Mouse (Mus musculus) heart, adult 18-20 months (tissue): Measurements from ENCODE around the gene Psmd3. TPM values are rescaled to one million over a fixed set of nuclear protein-coding genes. Genes with fewer than 3 reads are reported as not detected.
"Not testable (repeated sequence)": the region's sequence is repeated elsewhere in the genome, so short reads cannot be mapped to it uniquely, and the experiment has no call there.

Experiments
- DNase-seq, 2 experiments: peaks; one replicate each; pipeline ENCODE4 v3.0.0; 2021 to 2022; ENCODE audit warnings: mixed read lengths in 1 of 2
- long read RNA-seq, 2 experiments: library from polyadenylated mRNA; stranded (forward); transcript quantifications; one replicate each; pipeline ENCODE4 v2.0.0; 2021
- total RNA-seq, 2 experiments: library from RNA; stranded (reverse); gene quantifications; 2 replicates each; pipeline ENCODE4 v1.2.3; 2021

The Psmd3 gene
- total RNA-seq = 100 to 1,000 TPM in 1 of 2 experiments, 10 to 100 TPM in 1; 99.2 to 107 TPM
- long read RNA-seq, experiment 1, transcript Psmd3-201 (12 exons, 2,148 nt) = major isoform, 81 of 92 reads
- long read RNA-seq, experiment 1, partial matches to known transcripts = 9 of 92 reads
- long read RNA-seq, experiment 1, other reads (novel, unspliced or antisense) = 2 of 92 reads
- long read RNA-seq, experiment 2, transcript Psmd3-201 (12 exons, 2,148 nt) = major isoform, 38 of 44 reads
- long read RNA-seq, experiment 2, partial matches to known transcripts = 6 of 44 reads
- long read RNA-seq, experiment 2, other reads (novel, unspliced or antisense) = 0 of 44 reads

GRCm38 (mm10) chr11:98681786-98682745 lies at the start of gene Psmd3:
Psmd3 (plus strand) TSS chr11:98682554.
- DNase-seq = peak; percentile 97 to 100

GRCm38 (mm10) chr11:98635312-98635970 lies 46.9 kb upstream of the Psmd3 start:
- DNase-seq = not testable (repeated sequence)

GRCm38 (mm10) chr11:98637501-98637900 lies 44.9 kb upstream of the Psmd3 start:
- DNase-seq = no peak

GRCm38 (mm10) chr11:98640091-98640490 lies 42.3 kb upstream of the Psmd3 start:
- DNase-seq = no peak

- DNase-seq = no peak
Observed at GRCm38 (mm10) chr11:98644757-98645156, 37.6 kb upstream of the Psmd3 start.

GRCm38 (mm10) chr11:98645946-98646345 lies 36.4 kb upstream of the Psmd3 start:
- DNase-seq = no peak

GRCm38 (mm10) chr11:98646459-98646858 lies 35.9 kb upstream of the Psmd3 start, which contains the start of gene Gsdma2:
Gsdma2 (plus strand) TSS chr11:98646759.
- no peak for DNase-seq

- peak; percentile 31 to 51 for DNase-seq
Observed at GRCm38 (mm10) chr11:98655076-98655475, 27.3 kb upstream of the Psmd3 start.

- DNase-seq = peak; percentile 53 to 63
Observed at GRCm38 (mm10) chr11:98660517-98660916, 21.8 kb upstream of the Psmd3 start.

GRCm38 (mm10) chr11:98664091-98664490 lies 18.3 kb upstream of the Psmd3 start, which contains the start of gene Gsdma:
Gsdma (plus strand) TSS chr11:98664351.
- no peak for DNase-seq

GRCm38 (mm10) chr11:98668984-98669383 lies 13.4 kb upstream of the Psmd3 start:
- DNase-seq = no peak

GRCm38 (mm10) chr11:98671284-98671815 lies 11.0 kb upstream of the Psmd3 start:
- DNase-seq = no peak

- DNase-seq = no peak
Observed at GRCm38 (mm10) chr11:98671857-98672256, 10.5 kb upstream of the Psmd3 start.

- no peak for DNase-seq
Observed at GRCm38 (mm10) chr11:98672482-98672881, 9.9 kb upstream of the Psmd3 start.

GRCm38 (mm10) chr11:98673136-98673535 lies 9.2 kb upstream of the Psmd3 start:
- peak; percentile 60 to 68 for DNase-seq

GRCm38 (mm10) chr11:98675829-98676363 lies 6.5 kb upstream of the Psmd3 start:
- DNase-seq = no peak

- DNase-seq = no peak
Observed at GRCm38 (mm10) chr11:98680023-98680422, 2.3 kb upstream of the Psmd3 start.

- not testable (repeated sequence) for DNase-seq
Observed at GRCm38 (mm10) chr11:98680595-98680994, 1.8 kb upstream of the Psmd3 start.

GRCm38 (mm10) chr11:98681186-98681585 lies 1.2 kb upstream of the Psmd3 start:
- DNase-seq = no peak

GRCm38 (mm10) chr11:98682811-98683210 lies 457 bp downstream of the Psmd3 start:
- no peak for DNase-seq

- DNase-seq = no peak
Observed at GRCm38 (mm10) chr11:98685642-98686041, 3.3 kb downstream of the Psmd3 start.

GRCm38 (mm10) chr11:98686976-98687375 lies 4.6 kb downstream of the Psmd3 start:
- DNase-seq = no peak
